Mouse (Mus musculus): Measurements from ENCODE around the gene Lrrc10.
"Not testable (repeated sequence)": the region's sequence is repeated elsewhere in the genome, so short reads cannot be mapped to it uniquely, and the experiment has no call there.

Gene Lrrc10

GRCm38 (mm10) chr10:117045175-117046056, at the start of gene Lrrc10:
TSS of gene Lrrc10 (plus strand) at chr10:117045341.
- DNase-seq (ENCODE audit: low spot score in 2 of 2) = no peak

GRCm38 (mm10) chr10:116995584-116996235, 49.4 kb upstream of the Lrrc10 start:
- no peak for DNase-seq (ENCODE audit: low spot score in 2 of 2)

- DNase-seq (ENCODE audit: low spot score in 2 of 2) = peak; percentile 66 to 78
These were observed 48.9 kb upstream of the Lrrc10 start for GRCm38 (mm10) chr10:116996236-116996600.

- no peak for DNase-seq (ENCODE audit: low spot score in 2 of 2)
These were observed 46.3 kb upstream of the Lrrc10 start for GRCm38 (mm10) chr10:116998716-116999455.

- DNase-seq (ENCODE audit: low spot score in 2 of 2) = no peak
These were observed 44.2 kb upstream of the Lrrc10 start for GRCm38 (mm10) chr10:117000975-117001374.

GRCm38 (mm10) chr10:117004695-117005094, 40.4 kb upstream of the Lrrc10 start:
- DNase-seq (ENCODE audit: low spot score in 2 of 2) = no peak

- DNase-seq (ENCODE audit: low spot score in 2 of 2) = no peak
These were observed 39.3 kb upstream of the Lrrc10 start for GRCm38 (mm10) chr10:117005707-117006464.

GRCm38 (mm10) chr10:117009691-117010090, 35.5 kb upstream of the Lrrc10 start:
- no peak for DNase-seq (ENCODE audit: low spot score in 2 of 2)

GRCm38 (mm10) chr10:117011047-117011446, 34.1 kb upstream of the Lrrc10 start:
- DNase-seq (ENCODE audit: low spot score in 2 of 2) = no peak

GRCm38 (mm10) chr10:117013689-117014390, 31.3 kb upstream of the Lrrc10 start:
- no peak for DNase-seq (ENCODE audit: low spot score in 2 of 2)

- DNase-seq (ENCODE audit: low spot score in 2 of 2) = no peak
These were observed 30.6 kb upstream of the Lrrc10 start for GRCm38 (mm10) chr10:117014565-117014964.

- no peak for DNase-seq (ENCODE audit: low spot score in 2 of 2)
These were observed 26.8 kb upstream of the Lrrc10 start for GRCm38 (mm10) chr10:117018281-117018840.

GRCm38 (mm10) chr10:117021020-117021754, 24.0 kb upstream of the Lrrc10 start:
- DNase-seq (ENCODE audit: low spot score in 2 of 2) = peak in 1 of 2 experiments; percentile 28

GRCm38 (mm10) chr10:117023693-117024092, 21.4 kb upstream of the Lrrc10 start:
- no peak for DNase-seq (ENCODE audit: low spot score in 2 of 2)

GRCm38 (mm10) chr10:117025776-117026175, 19.4 kb upstream of the Lrrc10 start:
- not testable (repeated sequence) for DNase-seq (ENCODE audit: low spot score in 2 of 2)

GRCm38 (mm10) chr10:117026176-117026575, 19.0 kb upstream of the Lrrc10 start:
- no peak for DNase-seq (ENCODE audit: low spot score in 2 of 2)

GRCm38 (mm10) chr10:117031160-117031559, 14.0 kb upstream of the Lrrc10 start:
- DNase-seq (ENCODE audit: low spot score in 2 of 2) = no peak

- DNase-seq (ENCODE audit: low spot score in 2 of 2) = peak; percentile 75 to 82
These were observed 11.4 kb upstream of the Lrrc10 start for GRCm38 (mm10) chr10:117033785-117034184.

GRCm38 (mm10) chr10:117040355-117040754, 4.8 kb upstream of the Lrrc10 start:
- DNase-seq (ENCODE audit: low spot score in 2 of 2) = no peak

- DNase-seq (ENCODE audit: low spot score in 2 of 2) = no peak
These were observed 2.8 kb upstream of the Lrrc10 start for GRCm38 (mm10) chr10:117042295-117042694.

Measured in urinary bladder, postnatal 36 days (tissue).